Mouse (Mus musculus) thymus, adult 2 months (tissue): ENCODE measurements around the gene Gimap3. TPM values are rescaled to one million over a fixed set of nuclear protein-coding genes. Genes with fewer than 3 reads are reported as not detected.

ENCODE experiments used
- DNase-seq: peaks from one replicate; pipeline ENCODE4 v3.0.0; 2021
- H3K27ac ChIP-seq: fragments of 200-500 bp; 2 replicates; pipeline ENCODE4 v1.5.1; 2012; ENCODE audit warnings: low read length, control low read depth; ENCODE audit not compliant: control insufficient read depth, insufficient read depth
- H3K27me3 ChIP-seq: fragments of 200-500 bp; 2 replicates; pipeline ENCODE4 v1.6.1; 2012; ENCODE audit warnings: mild to moderate bottlenecking, low read length, moderate library complexity, mixed read lengths; ENCODE audit not compliant: control insufficient read depth, insufficient read depth
- H3K36me3 ChIP-seq: fragments of 200-500 bp; 2 replicates; pipeline ENCODE4 v1.6.1; 2012; ENCODE audit warnings: mild to moderate bottlenecking, low read length, moderate library complexity; ENCODE audit not compliant: control insufficient read depth, insufficient read depth
- H3K4me1 ChIP-seq: fragments of 200-500 bp; replicated peaks from 2 replicates; pipeline ENCODE4 v1.6.1; 2012; ENCODE audit warnings: low read length; ENCODE audit not compliant: control insufficient read depth, insufficient read depth
- H3K4me3 ChIP-seq: fragments of 200-500 bp; 2 replicates; pipeline ENCODE4 v1.5.1; 2012; ENCODE audit warnings: mild to moderate bottlenecking, low read length, control low read depth, moderate library complexity; ENCODE audit not compliant: control insufficient read depth, insufficient read depth
- CTCF ChIP-seq: fragments of 200-500 bp; IDR thresholded peaks from 2 replicates; pipeline ENCODE4 v1.5.1; 2012; ENCODE audit warnings: mild to moderate bottlenecking, control low read depth, low read length, moderate library complexity, borderline replicate concordance; ENCODE audit not compliant: control insufficient read depth, poor library complexity, insufficient read depth; ENCODE audit errors: extremely low read depth
- POLR2A ChIP-seq: fragments of 200-500 bp; IDR thresholded peaks from 2 replicates; pipeline ENCODE4 v1.6.1; 2012; ENCODE audit warnings: mild to moderate bottlenecking, low read length, control low read depth, moderate library complexity; ENCODE audit not compliant: control insufficient read depth, poor library complexity, insufficient read depth; ENCODE audit errors: extremely low read depth
- WGBS: fragments of 180-500 bp; shearing (Covaris S2); methylation state at CpG from one replicate; pipeline ENCODE4 v1.1.7; 2018; 5-methylcytosine and 5-hydroxymethylcytosine counted together
- polyA plus RNA-seq: library from polyadenylated mRNA; depleted of rRNA; stranded (reverse); fragments of >200 nt; gene quantifications from 2 replicates; pipeline ENCODE4 v1.2.3, GENCODE M21; 2012

The Gimap3 gene
- polyA plus RNA-seq, 1 experiment: 61.3 TPM

DNA sequence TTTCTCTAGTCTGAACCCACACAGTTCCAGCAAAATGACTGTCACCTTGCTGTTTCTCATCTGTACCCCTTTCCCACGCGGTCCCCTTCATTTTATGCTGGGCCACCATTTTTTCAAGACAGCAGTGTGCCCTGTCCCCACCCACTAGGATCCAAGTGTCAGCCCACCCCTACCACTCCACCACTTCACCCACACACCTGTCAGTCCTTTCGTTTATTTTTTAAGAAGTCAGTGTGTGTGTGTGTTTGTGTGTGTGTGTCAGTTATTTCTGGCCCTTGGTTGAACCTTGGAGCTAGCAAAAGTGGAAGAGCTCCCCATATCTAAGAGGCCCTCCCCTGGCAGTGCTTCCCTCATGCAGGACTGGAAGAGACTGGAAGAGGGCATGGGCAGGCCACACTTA is 1.7 kb downstream of the Gimap3 start:
- whole genome bisulfite sequencing: 64% methylated on average over 3 of the region's 3 CpGs
- no peak for TF ChIP-seq CTCF
- no peak for TF ChIP-seq POLR2A
- Histone ChIP-seq H3K4me1 (peaks cover 23% of the 10 kb centered on the region), H3K36me3 (no peaks in the 10 kb centered on the region), H3K4me3 (peak overlapping the region; percentile 18; the same call in 1 of the 2 replicates), H3K27ac (peak overlapping the region; percentile 23), H3K27me3 (no peaks in the 10 kb centered on the region)
- no peak for DNase-seq

DNA sequence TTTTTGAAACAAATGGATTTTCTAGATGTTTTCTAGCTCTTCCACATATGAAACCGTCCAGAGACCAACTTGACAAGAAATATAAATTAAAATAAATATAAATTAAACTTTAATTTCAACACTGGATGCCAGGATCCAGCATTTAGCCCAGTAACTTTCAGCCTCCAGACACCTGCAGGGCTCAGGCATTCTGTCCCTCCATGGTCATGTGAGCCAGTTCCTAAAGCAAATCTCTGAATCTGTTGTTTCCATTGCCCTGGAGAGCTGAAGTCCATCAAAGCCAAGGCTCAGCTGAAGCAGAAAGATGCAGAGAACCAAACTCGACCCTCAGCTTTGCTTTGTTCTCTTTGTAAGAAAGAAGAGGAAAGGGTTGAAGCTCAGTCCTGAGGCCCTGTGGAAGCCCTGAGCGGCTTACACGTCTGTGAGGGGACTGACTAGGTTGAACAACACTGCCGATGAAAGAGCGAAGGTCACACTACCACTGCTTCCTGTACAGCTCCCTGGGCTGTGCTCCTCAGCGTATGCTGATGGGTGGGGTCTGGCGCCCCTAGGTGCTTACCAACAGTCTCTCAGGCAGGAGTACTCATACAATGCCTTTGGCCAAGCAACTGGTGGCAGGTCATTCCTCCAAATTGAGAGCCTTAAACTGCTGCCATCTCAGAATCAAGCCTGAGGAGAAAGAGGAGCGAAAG is 2.3 kb downstream of the Gimap3 start:
- H3K36me3 ChIP-seq: no peaks in the 10 kb centered on the region
- TF ChIP-seq POLR2A (no peak), CTCF (no peak)
- H3K4me1 ChIP-seq: peaks cover 23% of the 10 kb centered on the region
- peak overlapping the region; percentile 25; the same call in 1 of the 2 replicates for H3K4me3 ChIP-seq
- H3K27ac ChIP-seq: peak overlapping the region; percentile 61
- H3K27me3 ChIP-seq: no peaks in the 10 kb centered on the region
- DNase-seq: peak; percentile 74
- 27% methylated on average over 9 of the region's 9 CpGs for WGBS

- DNase-seq: no peak
- TF ChIP-seq CTCF (no peak), POLR2A (no peak)
- over 99% methylated on average over 10 of the region's 10 CpGs for WGBS
- Histone ChIP-seq H3K36me3 (no peaks in the 10 kb centered on the region), H3K27me3 (no peaks in the 10 kb centered on the region), H3K27ac (no peak overlapping the region), H3K4me1 (peaks cover 10% of the 10 kb centered on the region), H3K4me3 (no peak overlapping the region)
Measured at GRCm38 (mm10) chr6:48764496-48764895, 6.2 kb downstream of the Gimap3 start.

GRCm38 (mm10) chr6:48763567-48764270 is 6.9 kb downstream of the Gimap3 start:
- Histone ChIP-seq H3K27ac (no peak overlapping the region), H3K4me1 (peaks cover 5% of the 10 kb centered on the region), H3K4me3 (no peak overlapping the region), H3K27me3 (no peaks in the 10 kb centered on the region), H3K36me3 (no peaks in the 10 kb centered on the region)
- WGBS: 78% methylated on average over 7 of the region's 7 CpGs
- DNase-seq: no peak
- TF ChIP-seq CTCF (no peak), POLR2A (no peak)

GRCm38 (mm10) chr6:48747091-48747966 is 23.3 kb downstream of the Gimap3 start:
- Histone ChIP-seq H3K27ac (peak overlapping the region; percentile 78), H3K4me3 (peak overlapping the region; percentile 49), H3K4me1 (peaks cover 32% of the 10 kb centered on the region), H3K36me3 (peaks cover 8% of the 10 kb centered on the region), H3K27me3 (no peaks in the 10 kb centered on the region)
- WGBS: 42% methylated on average over 7 of the region's 7 CpGs
- TF ChIP-seq POLR2A: no peak
- TF ChIP-seq CTCF: no peak
- DNase-seq: no peak
